Mouse (Mus musculus) C2C12 (cell line): Measurements from ENCODE around the gene Calhm2. TPM values are rescaled to one million over a fixed set of nuclear protein-coding genes. Genes with fewer than 3 reads are reported as not detected.

ENCODE experiments used
- H3K27me3 ChIP-seq: one replicate; pipeline ENCODE4 v1.6.1; 2011; ENCODE audit not compliant: control insufficient read depth, insufficient read depth, insufficient read length
- H3K36me3 ChIP-seq: one replicate; pipeline ENCODE4 v1.6.1; 2011; ENCODE audit not compliant: control insufficient read depth, insufficient read depth
- H3K4me3 ChIP-seq: one replicate; pipeline ENCODE4 v1.5.1; 2011; ENCODE audit warnings: mild to moderate bottlenecking, control low read depth; ENCODE audit not compliant: poor library complexity, insufficient read depth, severe bottlenecking
- H3K79me2 ChIP-seq: one replicate; pipeline ENCODE4 v1.6.1; 2011; ENCODE audit not compliant: control insufficient read depth, insufficient read depth
- H3K79me3 ChIP-seq: one replicate; pipeline ENCODE4 v1.6.1; 2011; ENCODE audit warnings: low read depth, control low read depth
- H3ac ChIP-seq: one replicate; pipeline ENCODE3; 2011; ENCODE audit warnings: low read depth; ENCODE audit not compliant: control insufficient read depth, insufficient read length
- CEBPB ChIP-seq: IDR thresholded peaks from one replicate; pipeline ENCODE4 v1.6.1; 2011; ENCODE audit warnings: low read depth, mild to moderate bottlenecking, control low read depth, moderate library complexity
- CTCF ChIP-seq: IDR thresholded peaks from one replicate; pipeline ENCODE4 v1.5.1; 2011; ENCODE audit not compliant: control insufficient read depth, insufficient read depth, insufficient read length
- FOSL1 ChIP-seq: IDR thresholded peaks from one replicate; pipeline ENCODE4 v1.8.0; 2011; ENCODE audit warnings: mild to moderate bottlenecking, low read length; ENCODE audit not compliant: poor library complexity, insufficient read depth, severe bottlenecking
- MAX ChIP-seq: IDR thresholded peaks from one replicate; pipeline ENCODE4 v1.6.1; 2011; ENCODE audit warnings: mild to moderate bottlenecking, control low read depth
- MYOD1 ChIP-seq: IDR thresholded peaks from one replicate; pipeline ENCODE4 v1.6.1; 2011; ENCODE audit warnings: low read depth; ENCODE audit not compliant: control insufficient read depth, insufficient read length
- MYOG ChIP-seq: IDR thresholded peaks from one replicate; pipeline ENCODE4 v1.6.1; 2011; ENCODE audit not compliant: control insufficient read depth, insufficient read length; ENCODE audit errors: extremely low read depth
- USF1 ChIP-seq: IDR thresholded peaks from one replicate; pipeline ENCODE4 v1.6.1; 2011; ENCODE audit warnings: low read depth, mild to moderate bottlenecking, control low read depth, moderate library complexity
- long read RNA-seq, 2 experiments: library from polyadenylated mRNA; unstranded; transcript quantifications; one replicate each; pipeline ENCODE4 v2.0.0; 2019 to 2020
- polyA plus RNA-seq: library from polyadenylated mRNA; unstranded; fragments of >200 nt; fragmentation: generic; extraction: Trizol; gene quantifications from one replicate; pipeline ENCODE4 v1.2.1, GENCODE M21; 2012; ENCODE audit warnings: missing spikeins

Gene Calhm2
- 1.5 TPM for polyA plus RNA-seq
- long read RNA-seq, experiment 1, result 0 reads
- long read RNA-seq, experiment 2, result 0 reads

DNA sequence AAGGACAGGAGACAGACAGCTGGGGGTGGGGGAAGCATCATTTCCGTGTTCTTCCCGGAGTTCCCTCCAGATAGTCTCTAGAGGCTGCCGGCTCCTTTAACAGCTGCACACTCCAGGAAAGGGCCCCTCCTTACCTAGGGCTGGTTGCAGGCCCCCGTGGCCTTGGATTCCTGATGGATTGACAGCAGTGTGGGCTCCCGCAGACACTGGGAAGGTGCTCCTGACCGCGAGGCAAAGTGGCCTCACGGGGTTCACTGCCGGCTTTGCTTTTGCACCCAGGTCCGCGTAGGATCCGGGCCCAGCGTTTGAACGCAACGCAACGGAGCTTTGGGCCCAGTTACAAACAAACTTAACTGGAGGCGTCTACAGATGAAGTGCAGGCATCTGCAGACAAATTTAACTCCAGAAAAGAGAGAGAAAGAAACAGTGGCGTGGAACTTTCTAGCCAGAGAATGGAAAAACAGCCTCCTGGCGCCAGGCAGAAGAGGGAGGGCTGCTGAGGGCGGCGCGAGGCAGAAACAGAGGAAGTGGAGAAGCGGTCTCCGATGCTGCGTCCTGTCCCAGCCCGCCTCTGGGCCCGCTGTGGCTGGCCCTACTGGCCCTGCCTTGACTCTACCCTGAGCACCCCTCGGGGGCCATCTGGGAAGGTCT lies at the start of gene Calhm2:
Calhm2 (minus strand) TSS at position 524 of the 651 bp plus-strand sequence.
- H3K79me3 ChIP-seq, result no peaks in the 10 kb centered on the region
- H3K27me3 ChIP-seq, result no peaks in the 10 kb centered on the region
- H3ac ChIP-seq, result peak within 1 kb of the TSS; percentile 24
- TF ChIP-seq MYOG (no peak), FOSL1 (no peak), CTCF (no peak), MYOD1 (no peak), MAX (no peak), CEBPB (no peak), USF1 (no peak)
- H3K79me2 ChIP-seq, result no peaks in the 10 kb centered on the region
- no peak within 1 kb of the TSS for H3K4me3 ChIP-seq
- H3K36me3 ChIP-seq, result no peaks in the 10 kb centered on the region

DNA sequence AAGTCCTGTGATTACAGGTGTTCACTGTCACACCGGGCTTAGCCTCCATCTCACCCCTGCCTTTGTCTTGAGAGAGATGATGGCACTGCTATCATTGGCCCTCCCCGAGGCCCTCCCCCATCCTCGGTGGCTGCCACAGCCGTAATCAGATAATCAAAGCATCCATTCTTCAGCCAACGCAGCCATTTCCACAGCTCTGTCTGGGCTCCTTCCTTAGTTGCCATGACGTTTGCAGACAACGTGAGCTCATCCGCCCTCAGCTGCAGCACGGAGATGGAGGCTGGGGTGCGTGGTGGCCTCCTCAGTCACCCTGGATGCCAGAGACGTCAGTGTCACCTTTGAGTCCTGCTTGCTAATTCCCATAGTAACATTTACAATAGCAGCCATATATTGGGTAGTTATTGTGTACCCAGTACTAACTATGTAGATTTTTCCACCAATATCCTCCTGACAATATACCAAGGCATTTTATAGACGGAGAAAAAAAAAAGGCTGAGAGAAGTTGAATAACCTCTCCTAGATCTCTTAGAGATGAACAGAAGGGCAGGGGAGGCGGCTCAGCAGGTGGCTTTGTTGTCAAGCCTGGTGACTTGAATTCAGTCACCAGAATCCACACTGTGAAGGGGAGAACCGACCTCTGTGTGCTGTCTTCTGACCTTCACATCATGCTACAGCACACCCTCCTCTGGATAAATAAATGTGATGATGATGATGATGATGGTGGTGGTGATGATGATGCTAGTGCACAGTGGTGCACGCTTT lies 48.6 kb upstream of the Calhm2 start:
- H3ac ChIP-seq, result no peak overlapping the region
- TF ChIP-seq MYOG (no peak), FOSL1 (no peak), USF1 (no peak), MYOD1 (no peak), CTCF (no peak)
- H3K36me3 ChIP-seq, result no peaks in the 10 kb centered on the region
- H3K79me3 ChIP-seq, result no peaks in the 10 kb centered on the region
- no peaks in the 10 kb centered on the region for H3K79me2 ChIP-seq
- H3K27me3 ChIP-seq, result no peaks in the 10 kb centered on the region
- H3K4me3 ChIP-seq, result no peak overlapping the region

DNA sequence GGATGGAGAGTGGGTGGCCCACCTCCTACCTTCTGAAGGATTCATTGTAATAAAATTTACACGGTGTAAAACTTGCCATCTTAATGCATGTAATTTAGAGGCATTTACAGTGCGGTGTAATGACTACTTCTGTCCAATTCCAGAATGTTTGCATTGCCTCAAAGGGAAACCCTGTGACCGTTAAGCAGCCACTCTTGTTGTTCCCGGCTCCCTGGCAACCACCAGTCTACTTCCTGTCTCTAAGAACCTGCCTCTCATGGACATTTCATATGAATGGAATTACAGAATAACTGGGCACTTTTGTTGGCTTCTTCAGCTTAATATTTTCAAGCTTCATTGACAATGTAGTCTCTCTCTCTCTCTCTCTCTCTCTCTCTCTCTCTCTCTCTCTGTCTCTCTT lies 46.6 kb upstream of the Calhm2 start:
- Histone ChIP-seq H3K4me3 (no peak overlapping the region), H3K36me3 (no peaks in the 10 kb centered on the region), H3K79me2 (no peaks in the 10 kb centered on the region), H3K79me3 (no peaks in the 10 kb centered on the region), H3ac (no peak overlapping the region), H3K27me3 (peaks cover under 1% of the 10 kb centered on the region)
- TF ChIP-seq USF1, result no peak
- no peak for TF ChIP-seq MYOG
- TF ChIP-seq FOSL1, result no peak
- TF ChIP-seq CEBPB, result no peak
- TF ChIP-seq MYOD1, result no peak
- TF ChIP-seq MAX, result no peak
- TF ChIP-seq CTCF, result no peak

DNA sequence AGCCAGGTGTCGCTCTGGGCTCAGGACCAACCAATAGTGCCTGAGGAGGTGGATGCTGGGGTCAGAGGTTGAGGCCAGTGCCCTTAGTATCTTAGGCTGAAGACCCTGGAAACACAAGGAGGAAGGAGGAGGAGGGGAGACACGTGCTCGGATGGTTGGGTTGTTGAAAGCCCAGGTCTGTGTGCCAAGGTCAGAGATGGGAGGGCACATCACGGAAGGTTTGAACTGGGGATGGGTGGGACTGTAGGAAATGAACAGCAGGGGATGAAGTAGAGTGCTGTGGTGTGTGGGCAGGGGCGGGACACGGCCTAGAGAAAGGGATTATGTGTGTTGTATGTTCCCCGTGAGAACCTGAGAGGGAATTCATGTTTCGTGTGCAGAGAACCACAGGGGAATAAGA lies 46.1 kb upstream of the Calhm2 start:
- no peak overlapping the region for H3ac ChIP-seq
- no peaks in the 10 kb centered on the region for H3K36me3 ChIP-seq
- TF ChIP-seq CTCF (no peak), MAX (no peak), MYOG (no peak), MYOD1 (no peak), USF1 (no peak), CEBPB (no peak), FOSL1 (no peak)
- peaks cover 4% of the 10 kb centered on the region for H3K27me3 ChIP-seq
- no peaks in the 10 kb centered on the region for H3K79me2 ChIP-seq
- H3K79me3 ChIP-seq, result no peaks in the 10 kb centered on the region
- no peak overlapping the region for H3K4me3 ChIP-seq

DNA sequence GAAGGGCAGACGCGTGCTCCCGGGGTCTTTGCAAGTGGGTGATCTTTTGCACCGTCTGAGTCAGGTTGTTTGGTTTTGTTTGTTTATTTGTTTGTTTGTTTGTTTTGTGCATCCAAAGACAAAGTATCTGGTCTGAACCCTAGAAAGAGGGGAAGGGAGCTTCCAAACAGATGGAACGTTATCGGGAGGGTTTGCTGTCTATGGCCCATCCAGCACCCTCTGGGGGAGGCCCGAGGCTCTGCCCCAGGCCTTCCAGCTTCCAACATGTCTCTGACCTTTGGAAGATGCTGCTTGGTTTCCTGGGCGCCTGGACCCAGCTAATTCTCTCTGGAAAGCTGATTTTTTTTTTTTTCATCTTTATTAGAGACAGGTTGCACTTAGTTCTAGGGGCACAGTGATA lies 41.9 kb upstream of the Calhm2 start:
- no peak overlapping the region for H3K4me3 ChIP-seq
- no peaks in the 10 kb centered on the region for H3K79me2 ChIP-seq
- H3K36me3 ChIP-seq, result no peaks in the 10 kb centered on the region
- H3ac ChIP-seq, result no peak overlapping the region
- TF ChIP-seq FOSL1 (no peak), MYOG (no peak), MAX (no peak), USF1 (no peak), MYOD1 (no peak)
- H3K27me3 ChIP-seq, result peaks cover 4% of the 10 kb centered on the region
- no peaks in the 10 kb centered on the region for H3K79me3 ChIP-seq
